Mouse (Mus musculus) embryonic facial prominence, embryonic 15.5 days (tissue): Measurements from ENCODE around the gene Atp8a2. TPM values are rescaled to one million over a fixed set of nuclear protein-coding genes. Genes with fewer than 3 reads are reported as not detected.

Experiments
- ATAC-seq: fragments of 200-750 bp; cut with Nextera tagmentation; 2 replicates; pipeline ENCODE4 v1.8.0; 2017; ENCODE audit warnings: low read depth, moderate TSS enrichment; ENCODE audit not compliant: insufficient number of reproducible peaks, low FRiP score, low TSS enrichment
- H3K27ac ChIP-seq: fragments of 300-500 bp; sonication (generic); replicated peaks from 2 replicates; pipeline ENCODE4 v1.5.1; 2015; ENCODE audit warnings: mild to moderate bottlenecking, inconsistent platforms
- H3K27me3 ChIP-seq: fragments of 300-500 bp; sonication (generic); 2 replicates; pipeline ENCODE4 v1.6.1; 2015; ENCODE audit warnings: inconsistent platforms
- H3K36me3 ChIP-seq: fragments of 300-500 bp; sonication (generic); 2 replicates; pipeline ENCODE4 v1.6.1; 2015; ENCODE audit warnings: mild to moderate bottlenecking, inconsistent platforms
- H3K4me1 ChIP-seq: fragments of 300-500 bp; sonication (generic); 2 replicates; pipeline ENCODE4 v1.6.1; 2015; ENCODE audit warnings: inconsistent platforms
- H3K4me2 ChIP-seq: fragments of 300-500 bp; sonication (generic); replicated peaks from 2 replicates; pipeline ENCODE4 v1.6.1; 2015; ENCODE audit warnings: mild to moderate bottlenecking, inconsistent platforms
- H3K4me3 ChIP-seq: fragments of 300-500 bp; sonication (generic); replicated peaks from 2 replicates; pipeline ENCODE4 v1.5.1; 2015; ENCODE audit warnings: mild to moderate bottlenecking, inconsistent platforms
- H3K9ac ChIP-seq: fragments of 300-500 bp; sonication (generic); 2 replicates; pipeline ENCODE4 v1.6.1; 2015; ENCODE audit warnings: inconsistent platforms
- H3K9me3 ChIP-seq: fragments of 300-500 bp; sonication (generic); replicated peaks from 2 replicates; pipeline ENCODE4 v1.6.1; 2016; ENCODE audit warnings: inconsistent platforms
- WGBS: fragments of 180-500 bp; shearing (Covaris S2); methylation state at CpG from one replicate; pipeline ENCODE4 v1.1.7; 2015; 5-methylcytosine and 5-hydroxymethylcytosine counted together
- polyA plus RNA-seq: library from polyadenylated mRNA; unstranded; fragments of >200 nt; fragmentation: Nextera tagmentation; extraction: Ambion mirVana; gene quantifications from 2 replicates; pipeline ENCODE4 v1.2.1, GENCODE M21; 2015

Atp8a2 gene
- polyA plus RNA-seq, 1 experiment from 2014 or later, result 3.2 TPM

- Histone ChIP-seq H3K4me1 (no peaks in the 10 kb centered on the region), H3K27me3 (0 out of 2 replicates have a peak, but pooled peaks cover 12% of the 10 kb centered on the region), H3K27ac (no peak overlapping the region), H3K9ac (no peak overlapping the region), H3K4me2 (no peak overlapping the region), H3K4me3 (no peak overlapping the region), H3K9me3 (no peaks in the 10 kb centered on the region), H3K36me3 (no peaks in the 10 kb centered on the region)
- ATAC-seq, result 0 out of 2 replicates have a peak, but pooled peaks have one; percentile 34
- 29% methylated on average over 4 of the region's 4 CpGs for WGBS
Observed at GRCm38 (mm10) chr14:60015891-60016290, 181.1 kb downstream of the Atp8a2 start.

GRCm38 (mm10) chr14:60001801-60002200, 195.2 kb downstream of the Atp8a2 start:
- Histone ChIP-seq H3K36me3 (no peaks in the 10 kb centered on the region), H3K4me3 (no peak overlapping the region), H3K4me2 (no peak overlapping the region), H3K4me1 (no peaks in the 10 kb centered on the region; the same call in 1 of the 2 replicates), H3K9me3 (no peaks in the 10 kb centered on the region), H3K27ac (no peak overlapping the region), H3K27me3 (no peaks in the 10 kb centered on the region; the same call in 1 of the 2 replicates), H3K9ac (no peak overlapping the region)
- WGBS, result 86% methylated on average over 1 of the region's 1 CpGs
- ATAC-seq, result no peak

GRCm38 (mm10) chr14:59988860-59989259, 208.1 kb downstream of the Atp8a2 start:
- no peak overlapping the region for H3K27ac ChIP-seq
- H3K4me1 ChIP-seq, result no peaks in the 10 kb centered on the region
- no peaks in the 10 kb centered on the region for H3K9me3 ChIP-seq
- no peak overlapping the region for H3K4me3 ChIP-seq
- H3K4me2 ChIP-seq, result no peak overlapping the region
- H3K36me3 ChIP-seq, result no peaks in the 10 kb centered on the region
- WGBS, result 56% methylated on average over 5 of the region's 5 CpGs
- no peak for ATAC-seq
- H3K27me3 ChIP-seq, result no peaks in the 10 kb centered on the region
- H3K9ac ChIP-seq, result no peak overlapping the region

- no peak for ATAC-seq
- Histone ChIP-seq H3K9me3 (no peaks in the 10 kb centered on the region), H3K27ac (no peak overlapping the region), H3K36me3 (no peaks in the 10 kb centered on the region), H3K27me3 (no peaks in the 10 kb centered on the region), H3K9ac (no peak overlapping the region), H3K4me1 (no peaks in the 10 kb centered on the region), H3K4me2 (no peak overlapping the region), H3K4me3 (no peak overlapping the region)
- 72% methylated on average over 3 of the region's 3 CpGs for WGBS
Observed at GRCm38 (mm10) chr14:59987975-59988374, 209.0 kb downstream of the Atp8a2 start.

- ATAC-seq, result no peak
- WGBS, result 69% methylated on average over 2 of the region's 2 CpGs
- peaks cover 5% of the 10 kb centered on the region; the same call in 1 of the 2 replicates for H3K27me3 ChIP-seq
Observed at GRCm38 (mm10) chr14:59978007-59978406, 219.0 kb downstream of the Atp8a2 start.

GRCm38 (mm10) chr14:59971221-59971730, 225.7 kb downstream of the Atp8a2 start:
- ATAC-seq, result no peak
- Histone ChIP-seq H3K4me1 (peaks cover 16% of the 10 kb centered on the region), H3K27ac (no peak overlapping the region), H3K9ac (no peak overlapping the region), H3K36me3 (no peaks in the 10 kb centered on the region), H3K4me3 (no peak overlapping the region), H3K27me3 (peaks cover 22% of the 10 kb centered on the region; the same call in 1 of the 2 replicates), H3K4me2 (no peak overlapping the region), H3K9me3 (no peaks in the 10 kb centered on the region)
- 56% methylated on average over 5 of the region's 5 CpGs for WGBS

More at GRCm38 (mm10) chr14:59978007-59978406, 219.0 kb downstream of the Atp8a2 start:
- Histone ChIP-seq H3K27ac (no peak overlapping the region), H3K4me1 (no peaks in the 10 kb centered on the region), H3K9ac (no peak overlapping the region), H3K36me3 (no peaks in the 10 kb centered on the region), H3K4me3 (no peak overlapping the region), H3K4me2 (no peak overlapping the region), H3K9me3 (no peaks in the 10 kb centered on the region)

GRCm38 (mm10) chr14:59969485-59970134, 227.4 kb downstream of the Atp8a2 start:
- H3K27me3 ChIP-seq, result peaks cover 25% of the 10 kb centered on the region; the same call in 1 of the 2 replicates
- no peak for ATAC-seq
- no peak overlapping the region for H3K9ac ChIP-seq
- H3K9me3 ChIP-seq, result no peaks in the 10 kb centered on the region
- H3K4me2 ChIP-seq, result no peak overlapping the region
- H3K27ac ChIP-seq, result no peak overlapping the region
- peaks cover 16% of the 10 kb centered on the region for H3K4me1 ChIP-seq
- H3K4me3 ChIP-seq, result no peak overlapping the region
- no peaks in the 10 kb centered on the region for H3K36me3 ChIP-seq
- 12% methylated on average over 7 of the region's 7 CpGs for WGBS

- Histone ChIP-seq H3K4me2 (no peak overlapping the region), H3K4me3 (no peak overlapping the region), H3K9me3 (no peaks in the 10 kb centered on the region), H3K9ac (no peak overlapping the region), H3K27ac (no peak overlapping the region), H3K36me3 (no peaks in the 10 kb centered on the region), H3K27me3 (peaks cover 21% of the 10 kb centered on the region; the same call in 1 of the 2 replicates), H3K4me1 (peaks cover 16% of the 10 kb centered on the region)
- WGBS, result 66% methylated on average over 8 of the region's 8 CpGs
- ATAC-seq, result no peak
Observed at GRCm38 (mm10) chr14:59967847-59968550, 229.0 kb downstream of the Atp8a2 start.

- Histone ChIP-seq H3K27me3 (peaks cover 12% of the 10 kb centered on the region; the same call in 1 of the 2 replicates), H3K4me3 (no peak overlapping the region), H3K9me3 (no peaks in the 10 kb centered on the region), H3K36me3 (no peaks in the 10 kb centered on the region), H3K4me2 (no peak overlapping the region), H3K27ac (no peak overlapping the region), H3K4me1 (peaks cover 16% of the 10 kb centered on the region), H3K9ac (no peak overlapping the region)
- WGBS, result 48% methylated on average over 4 of the region's 4 CpGs
- ATAC-seq, result no peak
Observed at GRCm38 (mm10) chr14:59966981-59967380, 230.0 kb downstream of the Atp8a2 start.

- no peaks in the 10 kb centered on the region for H3K36me3 ChIP-seq
- H3K4me3 ChIP-seq, result no peak overlapping the region
- H3K4me1 ChIP-seq, result peaks cover 19% of the 10 kb centered on the region
- H3K27me3 ChIP-seq, result 0 out of 2 replicates have a peak, but pooled peaks cover 4% of the 10 kb centered on the region
- no peak overlapping the region for H3K27ac ChIP-seq
- WGBS, result 88% methylated on average over 5 of the region's 5 CpGs
- H3K9me3 ChIP-seq, result no peaks in the 10 kb centered on the region
- H3K9ac ChIP-seq, result no peak overlapping the region
- H3K4me2 ChIP-seq, result no peak overlapping the region
- ATAC-seq, result no peak
Observed at GRCm38 (mm10) chr14:59964569-59964968, 232.4 kb downstream of the Atp8a2 start.

GRCm38 (mm10) chr14:59960961-59961360, 236.0 kb downstream of the Atp8a2 start:
- Histone ChIP-seq H3K4me3 (no peak overlapping the region), H3K36me3 (no peaks in the 10 kb centered on the region), H3K9me3 (no peaks in the 10 kb centered on the region), H3K9ac (no peak overlapping the region), H3K27me3 (peaks cover 4% of the 10 kb centered on the region; the same call in 1 of the 2 replicates), H3K27ac (no peak overlapping the region), H3K4me2 (no peak overlapping the region), H3K4me1 (peaks cover 8% of the 10 kb centered on the region; the same call in 1 of the 2 replicates)
- no peak; the same call in 1 of the 2 replicates for ATAC-seq
- 50% methylated on average over 9 of the region's 9 CpGs for WGBS
